Mouse (Mus musculus) ovary, postnatal 36 days (tissue): ENCODE measurements at regions not wholly inside any gene's neighbourhood (a gene's known extent, or its start where the extent isn't known, plus 50 kb on each side); places are given as distances from the start of the nearest gene placed in this dataset.

Experiments used
- DNase-seq: peaks from one replicate; pipeline ENCODE4 v3.0.0; 2022; ENCODE audit warnings: low spot score, mixed read lengths

DNA sequence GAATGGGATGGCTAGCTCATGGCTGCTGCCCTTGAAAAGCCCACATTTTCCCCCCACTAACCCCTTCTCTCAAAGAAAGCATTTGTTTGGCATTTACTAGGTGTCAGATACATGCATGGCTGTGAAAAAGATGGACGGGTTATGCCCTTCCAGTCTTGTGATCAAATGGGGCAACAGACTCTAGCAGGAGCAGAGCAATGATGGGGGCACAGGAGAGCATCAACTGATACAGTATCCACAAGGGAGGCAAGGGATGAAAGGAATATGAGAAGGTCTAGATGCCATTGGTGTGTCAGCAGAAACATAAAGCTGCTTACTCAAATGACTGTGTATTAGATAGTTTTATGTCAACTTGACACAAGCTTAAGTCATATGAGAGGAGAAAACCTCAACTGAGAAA lies 315.9 kb downstream of the Mycn start:
- DNase-seq = no peak

DNA sequence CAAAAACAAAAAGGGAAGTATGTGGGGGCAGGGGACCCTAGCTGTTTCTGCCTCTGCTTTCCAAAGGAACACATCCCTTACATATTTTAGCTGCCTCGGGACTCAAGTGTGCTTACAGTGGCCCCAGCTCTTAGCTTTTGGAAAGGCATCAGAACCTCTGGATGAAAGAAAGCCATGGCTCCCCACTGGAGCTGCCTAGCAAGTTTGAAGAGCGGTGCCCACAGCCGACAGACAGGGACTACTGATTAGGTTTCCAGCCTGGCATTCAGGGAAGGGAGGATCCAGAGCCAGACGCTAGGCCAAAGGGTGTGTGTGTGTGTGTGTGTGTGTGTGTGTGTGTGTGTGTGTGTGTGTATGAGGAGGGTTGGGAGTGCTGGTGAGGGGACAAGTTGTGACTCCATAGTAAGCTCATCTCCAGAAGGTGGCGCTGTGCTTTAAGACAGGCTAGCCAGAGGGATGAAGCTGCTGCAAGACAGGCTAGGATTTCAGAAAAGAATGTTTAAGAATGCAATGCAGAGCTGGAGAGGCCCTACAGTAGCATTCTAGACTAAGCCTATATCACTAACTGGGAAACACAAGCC lies 318.9 kb downstream of the Mycn start:
- DNase-seq = peak; percentile 70

DNA sequence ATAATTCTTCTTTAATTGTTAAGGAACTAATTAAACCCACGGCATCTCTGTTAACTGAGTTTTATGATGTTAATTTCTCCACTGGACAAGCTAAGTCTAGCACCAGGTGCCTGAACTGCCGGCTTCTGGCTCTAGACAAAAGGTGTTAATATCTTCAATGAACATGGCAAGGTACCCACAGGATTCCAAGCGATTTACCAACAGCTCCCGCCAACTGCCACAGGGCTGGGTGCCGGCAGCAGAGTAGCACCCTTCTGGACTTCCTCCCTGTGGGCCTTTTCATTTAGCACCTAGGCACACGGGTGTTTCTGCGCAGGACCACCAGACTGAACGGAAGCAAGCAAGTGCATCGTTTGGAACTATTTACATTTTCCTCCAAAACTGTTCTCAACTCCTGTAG lies 320.2 kb downstream of the Mycn start:
- DNase-seq = no peak

DNA sequence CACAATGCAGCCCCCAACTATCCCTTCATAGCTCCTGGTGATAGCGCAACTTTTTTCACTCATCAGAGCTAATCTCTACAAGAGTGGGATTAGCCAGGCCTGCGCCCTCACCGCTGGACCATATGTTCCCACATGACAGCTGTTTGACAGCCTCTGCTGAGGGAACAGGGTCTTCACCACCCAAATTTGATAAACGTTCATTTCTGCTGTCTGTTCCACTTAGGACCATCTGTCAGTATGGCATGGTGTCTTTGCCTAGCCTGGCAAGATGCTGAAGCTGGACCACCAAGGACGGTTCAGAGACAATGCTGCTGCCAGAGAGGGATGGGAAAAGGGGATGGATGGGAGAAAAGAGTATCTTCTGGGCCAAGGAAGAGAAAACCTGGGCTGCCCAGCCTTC lies 321.4 kb downstream of the Mycn start:
- no peak for DNase-seq

DNA sequence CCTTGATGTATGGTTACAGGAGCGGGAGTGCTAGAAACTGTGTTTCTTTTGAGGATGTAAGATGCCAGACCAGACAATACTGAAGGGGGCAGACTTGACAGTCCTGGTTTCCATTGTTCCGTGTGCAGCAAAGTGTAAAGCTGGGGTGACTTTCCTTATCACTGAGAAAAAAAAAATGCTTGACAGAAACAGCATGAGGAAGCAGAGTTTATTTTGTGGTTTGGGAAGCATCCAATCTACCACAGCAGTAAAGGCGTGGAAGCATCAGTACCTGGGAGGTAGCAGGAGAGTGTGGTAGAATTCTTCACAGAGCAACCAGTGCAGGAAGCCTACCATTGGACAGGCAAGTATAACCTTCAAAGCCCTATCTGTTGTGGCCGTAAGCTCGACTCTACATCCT lies 322.3 kb downstream of the Mycn start:
- no peak for DNase-seq

DNA sequence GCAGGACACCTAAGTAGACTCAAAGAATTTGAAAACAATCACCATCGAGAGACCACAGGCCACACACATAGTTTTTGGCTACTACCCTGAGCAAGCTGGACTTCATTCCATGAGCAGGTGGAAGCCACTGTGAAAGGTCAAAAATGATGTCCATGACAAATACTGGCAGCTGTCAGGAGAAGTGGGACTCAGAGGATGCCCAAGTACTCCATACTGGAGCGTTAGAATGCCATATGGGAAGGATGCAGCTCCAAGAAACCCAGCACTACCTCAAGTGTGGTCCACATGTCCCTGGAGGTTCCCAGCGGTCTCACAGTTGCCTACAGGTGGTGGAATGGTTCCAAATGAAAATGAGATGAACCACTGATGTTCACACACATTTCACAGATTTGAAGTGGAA lies 329.2 kb downstream of the Mycn start:
- DNase-seq = no peak

DNA sequence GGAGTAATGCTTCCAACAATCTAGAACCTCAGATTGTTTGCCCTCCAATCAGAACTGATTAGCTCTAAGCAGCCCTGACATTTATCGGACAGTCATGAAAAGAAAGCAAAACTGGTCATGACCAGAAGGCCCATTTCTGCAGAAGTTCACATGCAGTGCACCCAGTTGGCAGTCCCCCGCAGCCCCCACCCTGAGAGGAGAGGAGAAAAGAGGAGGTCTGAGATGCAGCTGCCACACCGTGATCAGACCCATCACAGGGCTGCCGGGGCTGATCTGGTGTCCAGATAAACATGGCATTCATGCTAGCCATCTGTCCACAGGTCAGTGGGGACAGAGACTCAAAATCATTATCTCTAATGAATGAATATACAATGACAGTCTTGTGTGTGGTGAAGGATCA lies 330.9 kb downstream of the Mycn start:
- no peak for DNase-seq

DNA sequence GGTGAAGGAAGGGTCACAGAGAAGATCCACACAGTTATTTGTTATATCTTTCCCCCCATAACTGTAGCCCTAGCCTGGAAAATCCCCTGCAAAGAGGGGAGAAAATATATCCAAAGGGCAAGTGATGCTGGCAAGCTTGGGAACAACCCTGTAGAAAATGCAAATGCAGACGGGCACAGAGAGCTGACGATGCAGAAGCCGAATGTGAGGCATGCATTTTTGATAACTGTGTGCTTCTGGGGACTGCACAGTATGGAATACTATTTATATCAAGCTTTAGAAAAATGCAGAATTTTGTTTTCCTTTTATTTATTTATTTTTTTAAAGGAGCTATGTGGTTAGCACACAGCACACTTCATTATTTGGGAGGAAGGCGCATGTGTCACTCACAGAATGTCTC lies 333.7 kb downstream of the Mycn start:
- no peak for DNase-seq

DNA sequence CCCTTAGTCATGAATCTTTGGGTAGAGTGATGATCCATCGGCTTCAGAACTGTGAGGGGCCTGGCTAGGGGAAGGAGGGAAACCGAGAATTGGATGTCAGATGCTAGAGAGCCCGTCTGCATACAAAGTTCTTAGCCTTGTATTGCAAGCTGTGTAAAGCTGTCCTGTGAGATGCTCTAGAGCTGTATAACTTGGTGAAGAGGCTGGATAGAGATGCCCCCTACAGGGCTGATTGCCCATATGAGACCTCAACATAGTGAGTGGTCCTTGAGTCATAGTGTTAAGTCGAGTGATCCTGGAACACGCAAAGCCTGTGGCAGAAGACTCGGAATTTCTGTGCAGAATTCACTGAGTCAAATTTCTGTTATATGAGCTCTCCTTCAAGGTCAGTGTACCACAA lies 334.8 kb downstream of the Mycn start:
- DNase-seq = no peak

DNA sequence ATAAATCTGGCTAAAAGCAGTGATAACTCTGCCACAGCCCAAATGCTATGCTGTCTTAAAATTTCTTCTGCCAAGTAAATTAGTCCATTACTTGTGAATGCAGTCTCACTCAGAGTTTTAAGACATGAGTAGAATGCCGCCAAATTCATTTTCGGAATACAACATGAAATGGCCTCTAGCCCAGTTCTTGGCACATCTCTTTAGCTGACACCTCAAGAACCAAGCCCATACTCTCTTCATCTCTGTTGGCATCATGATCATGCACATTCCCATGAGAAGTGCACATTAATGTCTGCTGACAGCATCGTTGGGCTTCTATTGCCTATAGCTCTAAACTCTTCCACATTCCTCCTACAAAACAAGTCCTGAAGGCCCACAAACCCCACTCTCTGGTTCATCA lies 336.2 kb downstream of the Mycn start:
- DNase-seq = no peak

DNA sequence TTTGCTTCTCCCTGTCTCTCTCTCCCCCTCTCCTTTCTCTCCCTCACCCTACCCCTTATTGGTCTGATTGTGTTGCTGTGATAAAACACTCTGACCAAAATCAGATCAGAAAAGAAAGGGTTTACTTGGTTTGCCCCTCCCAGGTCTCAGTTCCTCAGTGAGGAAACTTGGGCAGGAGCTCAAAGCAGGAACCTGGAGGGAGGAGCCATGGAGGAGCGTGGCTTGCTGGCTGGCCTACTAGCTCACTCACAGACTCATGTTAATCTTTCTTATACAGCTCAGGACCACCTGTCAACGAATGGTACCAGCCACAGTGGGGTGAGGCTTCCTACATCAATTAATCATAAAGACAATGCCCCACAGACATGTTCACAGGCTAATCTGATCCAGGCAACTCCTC lies 339.4 kb downstream of the Fam49a start:
- DNase-seq = no peak

DNA sequence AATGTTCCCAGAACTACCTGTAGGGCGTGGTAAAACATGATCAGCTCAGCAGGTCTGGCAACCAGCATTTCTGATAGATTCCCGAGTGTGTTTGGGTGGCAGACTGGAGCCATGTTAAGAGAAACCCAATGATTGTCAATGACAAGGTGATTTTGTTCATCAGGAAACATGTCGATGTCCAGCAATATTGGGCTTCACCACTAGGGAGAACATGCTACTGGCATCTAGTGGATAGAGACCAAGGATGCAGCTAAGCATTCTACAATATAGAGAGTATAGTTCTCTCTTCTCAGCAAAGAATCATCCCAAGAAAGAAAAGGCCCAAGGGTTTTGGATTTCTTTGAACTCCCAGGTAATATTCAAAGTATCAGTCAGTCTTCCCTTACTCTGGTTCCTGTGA lies 333.5 kb downstream of the Fam49a start:
- DNase-seq = no peak

DNA sequence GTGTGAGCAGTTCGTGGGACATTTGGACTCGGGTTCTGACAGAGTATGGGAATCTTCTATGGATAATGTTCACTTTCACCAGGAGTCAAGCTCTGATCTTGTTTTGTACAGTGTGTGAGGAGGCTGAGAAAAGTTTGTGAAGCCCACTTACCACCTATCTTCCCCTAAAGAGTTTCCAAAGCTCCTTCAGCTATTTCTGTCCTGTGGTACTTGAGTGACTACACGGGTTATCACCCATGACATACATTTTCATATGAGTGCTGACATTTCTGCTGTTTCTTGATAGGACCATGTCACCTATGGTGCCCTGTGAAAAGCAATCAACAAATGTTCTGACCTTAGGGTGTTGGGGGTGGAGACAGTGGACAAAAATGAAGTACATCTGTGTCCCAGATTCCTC lies 332.6 kb downstream of the Fam49a start:
- no peak for DNase-seq

DNA sequence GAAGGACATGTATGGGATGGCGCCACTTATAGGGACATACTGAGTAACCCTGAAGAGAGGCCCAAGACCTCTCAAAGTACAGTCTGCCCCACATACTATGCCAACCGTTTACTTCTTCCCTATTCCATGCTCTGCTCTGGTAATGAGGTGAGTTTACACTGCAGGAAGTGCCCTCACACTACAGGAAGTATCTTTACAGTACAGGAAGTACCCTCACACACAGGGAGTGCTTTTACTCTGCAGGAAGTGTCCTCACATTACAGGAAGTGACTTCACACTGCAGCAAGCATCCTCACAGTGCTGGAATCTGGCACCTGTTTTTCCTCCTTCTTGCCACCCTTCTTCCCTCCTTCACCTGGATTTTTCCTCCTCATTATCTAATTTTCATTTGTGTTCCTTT lies 331.4 kb downstream of the Fam49a start:
- DNase-seq = no peak

DNA sequence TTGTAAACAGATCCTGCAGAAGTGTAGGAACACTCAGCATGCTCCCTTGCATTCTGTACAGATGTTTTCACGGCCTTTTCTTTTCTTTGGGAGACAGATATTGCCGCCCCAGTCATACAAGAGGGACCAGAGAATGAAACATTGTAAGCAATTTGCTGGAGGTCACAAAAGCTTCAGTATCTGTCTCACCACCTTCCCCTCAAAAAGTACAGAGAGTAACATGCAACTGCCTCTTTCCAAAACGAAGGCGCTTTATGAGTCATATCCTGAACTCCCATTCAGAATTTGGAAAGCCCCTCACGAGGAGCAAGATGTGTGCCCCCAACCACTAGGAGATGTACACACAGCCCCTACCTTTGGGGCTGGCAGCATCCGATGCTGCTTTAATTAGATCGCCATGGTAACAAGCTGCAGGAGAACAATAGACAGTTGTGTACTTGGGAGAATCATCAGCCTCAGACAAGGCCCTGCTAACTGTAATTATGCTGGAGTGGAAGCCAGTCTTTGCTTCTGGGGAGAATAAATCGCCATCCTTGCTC lies 328.9 kb downstream of the Fam49a start:
- DNase-seq = no peak

DNA sequence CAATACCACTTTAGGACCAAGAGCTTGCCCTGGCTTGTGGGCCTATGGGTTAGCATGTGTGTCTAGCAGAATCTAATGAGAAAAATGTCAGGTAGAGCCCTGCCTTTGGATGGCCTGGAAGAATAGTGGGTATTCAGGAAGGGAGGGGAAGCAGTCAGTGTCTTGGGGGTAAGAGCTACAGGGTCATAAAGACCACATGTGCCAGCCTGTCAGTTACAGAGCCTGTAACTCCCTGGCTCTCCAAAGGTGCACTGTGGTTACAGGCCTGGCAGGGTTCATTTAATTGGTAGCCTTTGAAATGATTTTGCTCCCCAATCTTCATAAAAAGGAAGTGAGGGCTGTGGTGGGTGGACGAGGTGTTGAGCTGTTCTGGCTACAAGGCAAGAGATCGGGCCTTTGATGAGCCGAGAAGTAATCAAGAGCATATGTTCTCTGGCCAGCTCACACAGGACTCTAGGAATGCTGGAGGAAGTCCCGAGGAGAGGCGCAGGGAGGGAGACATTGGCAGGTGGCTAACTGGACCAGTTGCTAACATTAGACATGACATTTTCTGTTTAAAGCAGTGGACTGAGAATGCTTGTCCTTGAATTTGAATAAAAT lies 326.9 kb downstream of the Fam49a start:
- no peak for DNase-seq

DNA sequence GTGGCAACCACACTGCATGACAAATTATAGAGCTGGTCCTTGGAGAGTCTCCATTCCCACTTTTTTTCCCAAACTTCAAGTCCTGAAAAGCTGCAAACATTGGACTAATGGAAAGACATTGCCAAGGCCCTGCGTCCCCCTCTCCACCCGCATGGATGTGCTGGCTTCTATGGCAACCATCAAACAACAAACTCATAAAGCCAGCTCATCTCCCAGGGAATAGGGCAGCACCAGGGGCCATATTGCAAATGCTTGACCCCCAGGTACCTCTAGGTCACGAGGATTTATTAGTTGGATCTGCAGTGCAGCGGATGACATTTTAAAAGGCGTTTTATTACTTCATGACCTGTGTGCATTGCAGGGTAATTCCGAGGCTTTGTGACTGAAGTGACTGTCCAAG lies 324.5 kb downstream of the Fam49a start:
- no peak for DNase-seq

DNA sequence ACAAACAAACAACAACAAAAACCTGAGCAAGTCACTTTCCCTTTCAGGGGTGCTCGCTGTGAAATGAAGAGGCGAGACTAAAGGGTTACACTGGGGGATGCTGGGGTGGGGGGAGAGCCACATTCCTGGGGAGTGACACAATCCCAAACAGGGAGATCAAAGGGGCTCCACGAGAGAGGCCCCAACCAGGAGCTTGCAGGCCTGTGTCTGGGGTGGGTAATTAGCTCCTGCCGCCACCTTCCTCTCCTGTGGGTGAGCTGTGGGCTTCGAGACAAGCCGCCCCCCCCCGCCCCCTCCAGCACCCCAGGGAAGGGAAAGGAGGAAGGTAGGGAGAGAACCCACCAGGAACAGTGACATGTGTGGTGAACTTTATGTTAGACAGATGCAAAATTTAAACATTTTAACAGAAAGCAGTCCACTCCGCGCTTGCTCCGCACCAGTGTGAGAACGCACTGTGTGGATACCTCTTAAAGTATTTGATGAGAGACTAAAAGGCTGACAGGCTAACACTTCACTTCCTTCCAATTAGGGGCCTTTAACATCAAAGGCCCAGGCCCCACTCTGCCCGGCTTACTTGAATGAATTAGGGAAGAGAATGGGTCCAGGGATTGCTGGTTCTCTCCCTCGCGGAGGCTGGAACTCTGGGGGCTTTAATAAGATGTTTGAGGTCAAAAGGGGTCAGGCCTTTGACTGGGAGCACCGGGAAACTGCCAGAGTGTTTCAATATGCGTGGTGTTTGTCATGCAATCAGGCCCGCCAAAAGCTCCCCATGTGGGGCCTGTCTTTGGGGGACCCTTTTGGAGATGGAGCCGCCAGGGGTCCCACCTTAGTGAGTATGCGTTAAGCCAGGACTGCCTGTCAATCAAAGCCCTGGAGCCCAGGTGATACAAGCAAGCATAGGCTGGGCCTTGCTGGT lies 319.6 kb downstream of the Fam49a start:
- no peak for DNase-seq

DNA sequence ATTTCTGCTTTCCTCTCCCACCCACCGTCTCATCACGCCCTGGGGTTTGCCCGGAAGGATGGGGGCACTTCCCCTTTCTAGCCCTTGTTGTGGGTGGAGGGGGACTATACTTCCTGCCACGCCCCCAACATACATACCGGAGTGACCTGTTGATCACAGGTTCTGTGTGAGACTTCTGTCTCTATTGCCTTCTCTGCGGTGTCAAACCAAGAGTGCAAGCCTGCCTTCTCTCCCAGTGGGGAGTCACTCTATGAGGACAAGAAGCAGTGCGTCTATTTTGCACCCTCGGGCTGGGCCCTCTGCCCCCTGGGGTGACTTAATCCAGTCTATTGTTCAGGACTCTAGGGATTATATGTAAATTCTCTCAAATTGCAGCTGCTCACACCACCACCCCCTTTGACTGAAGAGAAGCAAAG lies 318.8 kb downstream of the Fam49a start:
- DNase-seq = no peak

DNA sequence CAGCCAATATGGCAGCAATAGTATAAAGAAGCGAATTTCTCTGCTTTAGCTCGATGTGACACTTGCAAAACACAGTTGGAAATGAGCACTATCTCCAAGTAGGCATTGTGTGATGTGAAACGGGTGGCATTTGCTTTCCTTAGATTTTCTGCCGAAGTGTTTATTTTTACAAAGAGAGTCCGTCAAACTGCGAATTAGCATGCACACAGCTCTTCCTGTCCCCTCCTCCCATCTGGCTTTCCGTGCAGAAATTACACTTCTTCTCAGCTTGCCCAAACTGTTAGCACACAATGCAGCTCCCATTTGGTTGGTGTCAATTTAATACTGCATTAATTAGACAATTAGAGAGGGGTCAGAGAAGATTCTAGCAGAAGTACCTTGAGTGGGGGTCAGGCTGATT lies 316.3 kb downstream of the Fam49a start:
- DNase-seq = no peak

DNA sequence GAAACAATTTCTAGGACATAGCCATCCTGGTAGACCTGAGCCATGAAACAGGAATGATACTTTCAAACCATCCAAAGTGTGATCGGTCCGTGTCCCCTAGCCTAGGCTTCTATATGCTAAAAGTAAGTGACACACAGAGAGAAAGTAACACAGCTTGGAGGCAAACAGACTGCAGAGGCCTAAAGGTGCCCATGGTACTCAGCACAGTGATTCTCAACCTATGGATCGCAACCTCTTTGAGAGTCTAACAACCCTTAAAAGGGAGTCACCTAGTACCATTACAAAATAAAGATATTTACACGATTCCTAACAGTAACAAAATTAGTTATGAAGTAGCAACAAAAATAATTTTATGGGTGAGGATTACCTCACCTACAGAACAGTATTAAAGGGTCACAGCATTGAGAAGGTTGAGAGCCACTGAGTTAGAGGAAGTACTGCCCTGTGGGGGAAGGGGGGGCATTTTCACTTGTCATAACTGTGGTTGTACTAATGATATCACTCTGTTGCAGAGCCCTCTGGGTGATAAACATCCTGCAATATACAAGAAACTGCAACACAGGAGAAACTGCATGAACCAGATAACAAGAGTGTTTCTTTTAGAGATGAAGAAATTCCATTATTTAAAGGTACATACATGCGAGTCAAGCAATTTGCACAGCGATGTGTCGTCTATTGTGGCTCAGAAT lies 308.8 kb downstream of the Fam49a start:
- DNase-seq = no peak

DNA sequence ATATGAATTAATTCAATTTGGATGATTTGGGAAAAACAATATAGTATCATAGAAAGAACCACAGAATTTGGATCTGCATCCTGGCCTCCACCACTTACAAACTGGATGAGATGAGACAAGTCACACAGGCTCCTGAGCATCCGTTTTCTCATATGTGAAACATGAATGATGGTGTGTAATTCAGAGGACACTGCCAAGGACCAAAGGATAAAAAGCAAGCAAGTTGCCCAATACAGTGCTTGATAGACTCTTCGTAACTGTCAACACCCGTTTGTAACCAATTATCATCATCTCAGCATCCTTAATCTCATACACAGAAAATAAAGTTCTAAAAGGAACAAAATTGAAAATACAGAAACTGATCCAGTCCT lies 305.8 kb downstream of the Fam49a start:
- no peak for DNase-seq
